Comparison of ENCODE assay signal across 19 mouse cellular contexts in the genomic region with DNA sequence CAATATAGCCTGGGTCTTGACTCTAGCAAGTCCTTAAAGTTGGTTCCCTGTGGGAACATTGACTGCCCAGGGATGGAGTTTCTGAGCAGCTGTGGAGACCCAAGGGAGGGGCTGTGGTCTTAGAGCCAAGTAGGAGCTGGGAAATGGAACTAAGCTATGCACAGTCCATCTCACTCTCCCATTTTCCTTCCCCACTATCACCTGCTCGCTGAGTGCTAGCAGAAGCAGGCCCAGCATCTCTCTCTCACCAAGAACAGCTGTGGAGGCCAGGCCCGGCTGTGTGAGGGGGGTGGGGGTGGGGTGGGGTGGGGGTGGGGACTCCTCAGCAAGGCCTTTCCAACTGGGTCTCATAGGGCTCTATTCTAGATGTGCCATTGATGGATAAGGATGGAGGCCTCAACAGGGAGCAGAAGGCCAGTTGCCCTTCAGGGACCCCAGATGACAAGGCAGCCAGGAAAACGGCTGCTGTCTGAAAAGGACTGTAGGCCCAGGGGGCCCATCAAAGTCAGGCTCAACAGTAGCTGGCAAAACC. TPM values are rescaled to one million over a fixed set of nuclear protein-coding genes. Genes with fewer than 3 reads are reported as not detected.
DNase-seq lines count a peak whose midpoint lies in the region; ATAC-seq and TF ChIP-seq lines count a peak whose summit lies in the region.
"Had no signal": no experiment of that assay in that cellular context is flagged by ENCODE, and none has a peak within 500 bp of the region (broad histone marks: within the 10 kb centered on the region; RNA-seq: fewer than 3 reads in every experiment).

No protein-coding gene starts in this region.

- no peak overlapping the region for H3K4me2 ChIP-seq in limb, embryonic 14.5 days (replicated peaks; ENCODE audit: low read depth, low read length, severe bottlenecking)
- H3K4me2 ChIP-seq in myocyte (ENCODE audit: low read depth) = no peak overlapping the region

- H3K36me3 ChIP-seq in liver, adult 2 months (ENCODE audit: control insufficient read depth, insufficient read depth, low read length) = peaks cover 1% of the 10 kb centered on the region
- no peaks in the 10 kb centered on the region for H3K36me3 ChIP-seq in hindbrain, embryonic 10.5 days
- no peaks in the 10 kb centered on the region for H3K36me3 ChIP-seq in limb, embryonic 14.5 days (ENCODE audit: control insufficient read depth, insufficient read depth, low read length)
- no peaks in the 10 kb centered on the region for H3K36me3 ChIP-seq in myocyte (ENCODE audit: control insufficient read depth, insufficient read depth)
- H3K36me3 ChIP-seq: heart, embryonic 13.5 days had no signal

- no peaks in the 10 kb centered on the region for H3K9me3 ChIP-seq in hindbrain, embryonic 10.5 days
- no peaks in the 10 kb centered on the region for H3K9me3 ChIP-seq in limb, embryonic 14.5 days (ENCODE audit: control insufficient read depth, low read length)
- H3K9me3 ChIP-seq: heart, embryonic 13.5 days had no signal

- no peaks in the 10 kb centered on the region for H3K27me3 ChIP-seq in liver, adult 2 months (ENCODE audit: control insufficient read depth, insufficient read depth, low read length)
- H3K27me3 ChIP-seq in hindbrain, embryonic 10.5 days (ENCODE audit: insufficient read depth, poor library complexity, severe bottlenecking) = peaks cover 78% of the 10 kb centered on the region
- H3K27me3 ChIP-seq in limb, embryonic 14.5 days (ENCODE audit: control insufficient read depth, insufficient read depth, low read length) = peaks cover 22% of the 10 kb centered on the region
- H3K27me3 ChIP-seq in myocyte (ENCODE audit: control insufficient read depth, insufficient read depth, insufficient read length) = peaks cover 16% of the 10 kb centered on the region

- no peak overlapping the region for H3ac ChIP-seq in myocyte (ENCODE audit: control insufficient read depth, insufficient read length)

- no peak for TF ChIP-seq POLR2A in liver, adult 2 months (IDR thresholded peaks at IDR 0.05; ENCODE audit: extremely low read depth, insufficient read depth, low read length)
- no peak for TF ChIP-seq POLR2A in limb, embryonic 14.5 days (IDR thresholded peaks at IDR 0.05; ENCODE audit: borderline replicate concordance, extremely low read depth, insufficient read depth, insufficient read length)
- no peak for TF ChIP-seq POLR2A in myocyte (IDR thresholded peaks at IDR 0.05; ENCODE audit: insufficient read length, low read depth)

- DNase-seq in liver, adult 2 months (ENCODE audit: extremely low read depth, low read depth, low spot score) = no peak
- no peak for DNase-seq in liver
- DNase-seq in hindbrain, embryonic 10.5 days (ENCODE audit: low spot score) = peak; percentile 47
- DNase-seq in limb, embryonic 14.5 days (ENCODE audit: low spot score) = no peak
- DNase-seq in left cerebral cortex, postnatal 36 days (ENCODE audit: low spot score in 2 of 2) = no peak
- DNase-seq in gastrocnemius, adult 18-20 months (ENCODE audit: low spot score) = no peak
- no peak for DNase-seq in spleen, postnatal 10 days (ENCODE audit: low spot score in 2 of 2)
- DNase-seq: B cell, adult 2 months; lung, adult 2 months had no signal

- WGBS in liver, adult 2 months = 24% methylated on average over 3 of the region's 3 CpGs
- 13% methylated on average over 3 of the region's 3 CpGs for WGBS in hindbrain, embryonic 10.5 days
- WGBS in limb, embryonic 14.5 days = 10% methylated on average over 3 of the region's 3 CpGs

- intact Hi-C loops in left cerebral cortex, postnatal 36 days (cut with DNase I) = loop anchor here (5.0 kb wide), 2 partner anchors 92 to 462 kb away; no protein-coding TSS in a partner anchor

- H3K4me3 ChIP-seq in liver, adult 2 months (ENCODE audit: insufficient read depth, low read depth, low read length) = no peak overlapping the region
- peak overlapping the region; percentile 46; the same call in 1 of the 2 replicates for H3K4me3 ChIP-seq in hindbrain, embryonic 10.5 days
- no peak overlapping the region for H3K4me3 ChIP-seq in limb, embryonic 14.5 days (replicated peaks; ENCODE audit: low read length)
- no peak overlapping the region for H3K4me3 ChIP-seq in myocyte
- H3K4me3 ChIP-seq: erythroblast, embryonic 14.5 days had no signal

- H3K27ac ChIP-seq in liver, adult 2 months (replicated peaks; ENCODE audit: insufficient read depth, low read depth, low read length) = peak overlapping the region; percentile 72
- peak overlapping the region; percentile 70 for H3K27ac ChIP-seq in hindbrain, embryonic 10.5 days
- H3K27ac ChIP-seq in limb, embryonic 14.5 days (replicated peaks; ENCODE audit: low read depth, low read length) = no peak overlapping the region
- H3K27ac ChIP-seq: heart, embryonic 13.5 days had no signal

- peak; percentile 56; the same call in 1 of the 2 replicates for ATAC-seq in limb, embryonic 14.5 days (ENCODE audit: low FRiP score, low read depth)

- no peak for TF ChIP-seq CTCF in liver, adult 2 months (IDR thresholded peaks at IDR 0.05; ENCODE audit: low read depth, low read length)

- H3K9ac ChIP-seq in liver, adult 2 months (ENCODE audit: low read depth, low read length) = peak overlapping the region; percentile 19
- H3K9ac ChIP-seq in limb, embryonic 14.5 days (ENCODE audit: low read depth, low read length, severe bottlenecking) = no peak overlapping the region

- peaks cover 29% of the 10 kb centered on the region for H3K4me1 ChIP-seq in liver, adult 2 months (ENCODE audit: control insufficient read depth, insufficient read depth, low read length)
- H3K4me1 ChIP-seq in hindbrain, embryonic 10.5 days (replicated peaks) = peaks cover 37% of the 10 kb centered on the region
- peaks cover 20% of the 10 kb centered on the region for H3K4me1 ChIP-seq in limb, embryonic 14.5 days (ENCODE audit: control insufficient read depth, insufficient read depth, low read length)

- no peaks in the 10 kb centered on the region; the same call in 1 of the 2 replicates for H3K79me2 ChIP-seq in liver, adult 2 months (ENCODE audit: control insufficient read depth, insufficient read depth, low read length)
- H3K79me2 ChIP-seq in myocyte (ENCODE audit: control insufficient read depth, insufficient read depth) = no peaks in the 10 kb centered on the region

TF ChIP-seq in myocyte, 11 proteins besides CTCF, POLR2A, EP300 and RAD21:
- TF ChIP-seq MYOD1 (IDR thresholded peaks at IDR 0.05; ENCODE audit: control insufficient read depth in 1 of 3, insufficient read length in 2 of 3, low read depth in 2 of 3) (peak in 1 of 3 experiments; percentile 57), MYOG (IDR thresholded peaks at IDR 0.05; ENCODE audit: control insufficient read depth in 1 of 3, insufficient read depth in 1 of 3, insufficient read length in 2 of 3, low read depth in 2 of 3) (peak in 2 of 3 experiments; percentile 26 to 64), TCF3 (IDR thresholded peaks at IDR 0.05; ENCODE audit: insufficient read length, low read depth) (no peak)

RNA-seq across cellular contexts. Expression of a gene that starts 4.9 kb away (rescaled TPM):
- total RNA-seq in liver, adult 2 months (2014; rRNA removed) = 8.0 and 16.8 TPM in 2 replicates
- 29.1 and 45.5 TPM in 2 replicates for polyA plus RNA-seq in liver, adult 2 months (2012; rRNA removed)
- 0.77 and 1.1 TPM in 2 replicates for polyA plus RNA-seq in hindbrain, embryonic 10.5 days (2016; fragmentation: Nextera tagmentation; extraction: Ambion mirVana)
- polyA plus RNA-seq in limb, embryonic 14.5 days (2012; rRNA removed) = 7.3 and 7.4 TPM in 2 replicates
- 1.6 and 1.9 TPM in 2 replicates for polyA plus RNA-seq in limb, embryonic 14.5 days (2014; fragmentation: Nextera tagmentation; extraction: Ambion mirVana)
- polyA plus RNA-seq in myocyte (2012; fragmentation: generic; extraction: Trizol) = 2.5 TPM
- 10 to 100 TPM in 1 of 2 experiments, 1 to 10 TPM in 1; 6.9 to 13.7 TPM for total RNA-seq in left cerebral cortex, postnatal 36 days (2021)
- total RNA-seq in gastrocnemius, adult 18-20 months (2021) = 1 to 10 TPM; 4.2 to 4.7 TPM
- total RNA-seq: MEL had no signal

RNA-seq across cellular contexts. Expression of a gene that starts 5.2 kb away (rescaled TPM):
- total RNA-seq in liver, adult 2 months (2014; rRNA removed) = 4.4 and 5.5 TPM in 2 replicates
- polyA plus RNA-seq in liver, adult 2 months (2012; rRNA removed) = 13.1 and 20.8 TPM in 2 replicates
- 0.18 and 0.47 TPM in 2 replicates for polyA plus RNA-seq in hindbrain, embryonic 10.5 days (2016; fragmentation: Nextera tagmentation; extraction: Ambion mirVana)
- polyA plus RNA-seq in limb, embryonic 14.5 days (2012; rRNA removed) = 0.61 and 0.85 TPM in 2 replicates
- polyA plus RNA-seq in limb, embryonic 14.5 days (2014; fragmentation: Nextera tagmentation; extraction: Ambion mirVana) = 0.37 and 0.52 TPM in 2 replicates
- polyA plus RNA-seq in myocyte (2012; fragmentation: generic; extraction: Trizol) = 0.02 TPM
- total RNA-seq in left cerebral cortex, postnatal 36 days (2021) = 1 to 10 TPM; 2.8 to 3.7 TPM
- total RNA-seq in gastrocnemius, adult 18-20 months (2021) = 1 to 10 TPM in 1 of 2 experiments, under 1 TPM in 1; 0.91 to 1.0 TPM
- total RNA-seq: megakaryocyte-erythroid progenitor cell, adult 5-6 weeks; MEL had no signal
- polyA plus RNA-seq: erythroblast, embryonic 14.5 days had no signal

RNA-seq across cellular contexts. Expression of a gene that starts 17.0 kb away (rescaled TPM):
- not detected in 2 replicates for total RNA-seq in liver, adult 2 months (2014; rRNA removed)
- polyA plus RNA-seq in liver, adult 2 months (2012; rRNA removed) = not detected in 2 replicates
- 0.68 and 0.88 TPM in 2 replicates for polyA plus RNA-seq in hindbrain, embryonic 10.5 days (2016; fragmentation: Nextera tagmentation; extraction: Ambion mirVana)
- polyA plus RNA-seq in limb, embryonic 14.5 days (2012; rRNA removed) = 0.41 and 0.54 TPM in 2 replicates
- polyA plus RNA-seq in limb, embryonic 14.5 days (2014; fragmentation: Nextera tagmentation; extraction: Ambion mirVana) = 0.21 and 0.26 TPM in 2 replicates
- polyA plus RNA-seq in myocyte (2012; fragmentation: generic; extraction: Trizol) = 0.02 TPM
- total RNA-seq in left cerebral cortex, postnatal 36 days (2021) = under 1 TPM; 0.48 to 0.72 TPM
- not detected for total RNA-seq in gastrocnemius, adult 18-20 months (2021)
- total RNA-seq: gastrocnemius, adult 8-10 months; MEL had no signal
- polyA plus RNA-seq: lung, adult 2 months; urinary bladder, adult 2 months had no signal

RNA-seq across cellular contexts. Expression of a gene that starts 30.4 kb away (rescaled TPM):
- total RNA-seq in liver, adult 2 months (2014; rRNA removed) = not detected in 2 replicates
- not detected in 2 replicates for polyA plus RNA-seq in liver, adult 2 months (2012; rRNA removed)
- not detected in 2 replicates for polyA plus RNA-seq in hindbrain, embryonic 10.5 days (2016; fragmentation: Nextera tagmentation; extraction: Ambion mirVana)
- polyA plus RNA-seq in limb, embryonic 14.5 days (2012; rRNA removed) = not detected in 2 replicates
- polyA plus RNA-seq in limb, embryonic 14.5 days (2014; fragmentation: Nextera tagmentation; extraction: Ambion mirVana) = not detected in 2 replicates
- polyA plus RNA-seq in myocyte (2012; fragmentation: generic; extraction: Trizol) = 0.11 TPM
- total RNA-seq in left cerebral cortex, postnatal 36 days (2021) = not detected
- not detected for total RNA-seq in gastrocnemius, adult 18-20 months (2021)
- total RNA-seq: gastrocnemius, adult 8-10 months; megakaryocyte-erythroid progenitor cell, adult 5-6 weeks; MEL had no signal
- polyA plus RNA-seq: brain, embryonic 14.5 days; erythroblast, embryonic 14.5 days; heart, embryonic 13.5 days; intestine, embryonic 14.5 days; lung, adult 2 months; stomach, embryonic 16.5 days; urinary bladder, adult 2 months had no signal

RNA-seq across cellular contexts. Expression of a gene that starts 40.3 kb away (rescaled TPM):
- total RNA-seq in liver, adult 2 months (2014; rRNA removed) = not detected in 2 replicates
- not detected in 2 replicates for polyA plus RNA-seq in liver, adult 2 months (2012; rRNA removed)
- polyA plus RNA-seq in hindbrain, embryonic 10.5 days (2016; fragmentation: Nextera tagmentation; extraction: Ambion mirVana) = not detected in 2 replicates
- not detected in 2 replicates for polyA plus RNA-seq in limb, embryonic 14.5 days (2012; rRNA removed)
- polyA plus RNA-seq in limb, embryonic 14.5 days (2014; fragmentation: Nextera tagmentation; extraction: Ambion mirVana) = not detected in 2 replicates
- not detected for polyA plus RNA-seq in myocyte (2012; fragmentation: generic; extraction: Trizol)
- under 1 TPM; 0.52 to 0.66 TPM for total RNA-seq in left cerebral cortex, postnatal 36 days (2021)
- not detected for total RNA-seq in gastrocnemius, adult 18-20 months (2021)
- total RNA-seq: gastrocnemius, adult 8-10 months; megakaryocyte-erythroid progenitor cell, adult 5-6 weeks; MEL had no signal
- polyA plus RNA-seq: brain, embryonic 14.5 days; erythroblast, embryonic 14.5 days; heart, embryonic 13.5 days; intestine, embryonic 14.5 days; lung, adult 2 months; stomach, embryonic 16.5 days; urinary bladder, adult 2 months had no signal
